Mouse (Mus musculus) lung, embryonic 16.5 days (tissue): ENCODE results near the gene Gm11437. TPM values are rescaled to one million over a fixed set of nuclear protein-coding genes. Genes with fewer than 3 reads are reported as not detected.

Experiments
- ATAC-seq: fragments of 200-750 bp; cut with Nextera tagmentation; 2 replicates; pipeline ENCODE4 v1.8.0; 2017; ENCODE audit warnings: low read depth, mild to moderate bottlenecking, moderate library complexity
- H3K27ac ChIP-seq: fragments of 300-500 bp; sonication (generic); 2 replicates; pipeline ENCODE4 v1.5.1; 2014; ENCODE audit warnings: mild to moderate bottlenecking, control low read depth, low read length
- H3K27me3 ChIP-seq: fragments of 300-500 bp; sonication (generic); 2 replicates; pipeline ENCODE4 v1.6.1; 2014; ENCODE audit warnings: low read depth, low read length, mixed read lengths; ENCODE audit not compliant: control insufficient read depth, insufficient read depth
- H3K36me3 ChIP-seq: fragments of 300-500 bp; sonication (generic); 2 replicates; pipeline ENCODE4 v1.6.1; 2014; ENCODE audit warnings: low read length; ENCODE audit not compliant: control insufficient read depth, insufficient read depth
- H3K4me1 ChIP-seq: fragments of 300-500 bp; sonication (generic); replicated peaks from 2 replicates; pipeline ENCODE4 v1.6.1; 2014; ENCODE audit warnings: low read length, mixed read lengths; ENCODE audit not compliant: control insufficient read depth, insufficient read depth
- H3K4me2 ChIP-seq: fragments of 300-500 bp; sonication (generic); 2 replicates; pipeline ENCODE4 v1.6.1; 2014; ENCODE audit warnings: low read depth, low read length, control low read depth
- H3K4me3 ChIP-seq: fragments of 300-500 bp; sonication (generic); 2 replicates; pipeline ENCODE4 v1.5.1; 2014; ENCODE audit warnings: mild to moderate bottlenecking, low read length, control low read depth
- H3K9ac ChIP-seq: fragments of 300-500 bp; sonication (generic); 2 replicates; pipeline ENCODE4 v1.6.1; 2014; ENCODE audit warnings: low read length, control low read depth
- H3K9me3 ChIP-seq: fragments of 300-500 bp; sonication (generic); 2 replicates; pipeline ENCODE4 v1.6.1; 2016; ENCODE audit warnings: low read length; ENCODE audit not compliant: control insufficient read depth
- WGBS: fragments of 180-500 bp; shearing (Covaris S2); extraction: QIAGEN DNeasy Blood & Tissue Kit; methylation state at CpG from one replicate; pipeline ENCODE4 v1.1.7; 2014; 5-methylcytosine and 5-hydroxymethylcytosine counted together
- polyA plus RNA-seq: library from polyadenylated mRNA; unstranded; fragments of >200 nt; fragmentation: Nextera tagmentation; extraction: Ambion mirVana; gene quantifications from 2 replicates; pipeline ENCODE4 v1.2.1, GENCODE M21; 2015

The Gm11437 gene
- polyA plus RNA-seq, 1 experiment from 2014 or later, result not detected

GRCm38 (mm10) chr11:84179954-84180598, 12.8 kb upstream of the Gm11437 start:
- Histone ChIP-seq H3K9me3 (no peaks in the 10 kb centered on the region), H3K9ac (peak overlapping the region; percentile 84), H3K36me3 (no peaks in the 10 kb centered on the region), H3K27me3 (no peaks in the 10 kb centered on the region), H3K27ac (peak overlapping the region; percentile 94), H3K4me3 (peak overlapping the region; percentile 91), H3K4me2 (peak overlapping the region; percentile 84), H3K4me1 (peaks cover 14% of the 10 kb centered on the region)
- peak; percentile 34 for ATAC-seq
- under 1% methylated on average over 40 of the region's 44 CpGs for WGBS

- Histone ChIP-seq H3K27me3 (no peaks in the 10 kb centered on the region), H3K9ac (peak overlapping the region; percentile 84), H3K9me3 (no peaks in the 10 kb centered on the region), H3K27ac (peak overlapping the region; percentile 94), H3K4me1 (peaks cover 14% of the 10 kb centered on the region), H3K36me3 (no peaks in the 10 kb centered on the region), H3K4me3 (peak overlapping the region; percentile 91), H3K4me2 (peak overlapping the region; percentile 84)
- WGBS, result under 1% methylated on average over 50 of the region's 85 CpGs
- ATAC-seq, result peak; percentile 98
Observed at GRCm38 (mm10) chr11:84179226-84179953, 12.1 kb upstream of the Gm11437 start.

GRCm38 (mm10) chr11:84178571-84178970, 11.3 kb upstream of the Gm11437 start:
- Histone ChIP-seq H3K36me3 (no peaks in the 10 kb centered on the region), H3K4me1 (peaks cover 14% of the 10 kb centered on the region), H3K4me2 (peak overlapping the region; percentile 84), H3K4me3 (peak overlapping the region; percentile 91), H3K27ac (no peak overlapping the region), H3K9ac (peak overlapping the region; percentile 8; the same call in 1 of the 2 replicates), H3K9me3 (no peaks in the 10 kb centered on the region), H3K27me3 (no peaks in the 10 kb centered on the region)
- no peak for ATAC-seq
- WGBS, result 17% methylated on average over 4 of the region's 4 CpGs

- no peak for ATAC-seq
- H3K4me1 ChIP-seq, result no peaks in the 10 kb centered on the region
- no peak overlapping the region for H3K27ac ChIP-seq
- no peaks in the 10 kb centered on the region for H3K9me3 ChIP-seq
- H3K4me2 ChIP-seq, result no peak overlapping the region
- no peaks in the 10 kb centered on the region for H3K36me3 ChIP-seq
- no peak overlapping the region for H3K9ac ChIP-seq
- 65% methylated on average over 11 of the region's 11 CpGs for WGBS
- H3K27me3 ChIP-seq, result no peaks in the 10 kb centered on the region
- no peak overlapping the region for H3K4me3 ChIP-seq
Observed at GRCm38 (mm10) chr11:84172539-84173435, 5.5 kb upstream of the Gm11437 start.

GRCm38 (mm10) chr11:84168701-84169288, 1.5 kb upstream of the Gm11437 start:
- Histone ChIP-seq H3K27ac (no peak overlapping the region), H3K4me2 (peak overlapping the region; percentile 42), H3K4me1 (no peaks in the 10 kb centered on the region), H3K36me3 (no peaks in the 10 kb centered on the region), H3K9ac (peak overlapping the region; percentile 50; the same call in 1 of the 2 replicates), H3K27me3 (no peaks in the 10 kb centered on the region), H3K9me3 (no peaks in the 10 kb centered on the region), H3K4me3 (no peak overlapping the region)
- ATAC-seq, result peak; percentile 67; the same call in 1 of the 2 replicates
- WGBS, result 19% methylated on average over 7 of the region's 7 CpGs

GRCm38 (mm10) chr11:84164561-84164960, 2.7 kb downstream of the Gm11437 start:
- no peak for ATAC-seq
- Histone ChIP-seq H3K9me3 (no peaks in the 10 kb centered on the region), H3K4me1 (no peaks in the 10 kb centered on the region), H3K9ac (no peak overlapping the region), H3K27me3 (no peaks in the 10 kb centered on the region), H3K4me2 (no peak overlapping the region), H3K4me3 (no peak overlapping the region), H3K36me3 (no peaks in the 10 kb centered on the region), H3K27ac (no peak overlapping the region)
- 49% methylated on average over 4 of the region's 4 CpGs for WGBS

GRCm38 (mm10) chr11:84164123-84164522, 3.2 kb downstream of the Gm11437 start:
- Histone ChIP-seq H3K4me2 (no peak overlapping the region), H3K36me3 (no peaks in the 10 kb centered on the region), H3K4me3 (no peak overlapping the region), H3K27me3 (no peaks in the 10 kb centered on the region), H3K4me1 (no peaks in the 10 kb centered on the region), H3K27ac (no peak overlapping the region), H3K9ac (no peak overlapping the region), H3K9me3 (no peaks in the 10 kb centered on the region)
- no peak for ATAC-seq
- 79% methylated on average over 6 of the region's 6 CpGs for WGBS

GRCm38 (mm10) chr11:84156535-84157262, 10.6 kb downstream of the Gm11437 start:
- 88% methylated on average over 4 of the region's 4 CpGs for WGBS
- H3K9me3 ChIP-seq, result no peaks in the 10 kb centered on the region
- no peaks in the 10 kb centered on the region for H3K27me3 ChIP-seq
- no peak overlapping the region for H3K4me3 ChIP-seq
- H3K4me2 ChIP-seq, result no peak overlapping the region
- H3K27ac ChIP-seq, result no peak overlapping the region
- H3K36me3 ChIP-seq, result no peaks in the 10 kb centered on the region
- no peak for ATAC-seq
- no peaks in the 10 kb centered on the region for H3K4me1 ChIP-seq
- H3K9ac ChIP-seq, result no peak overlapping the region
